Mouse (Mus musculus): ENCODE results near the gene Clec4a2. TPM values are rescaled to one million over a fixed set of nuclear protein-coding genes. Genes with fewer than 3 reads are reported as not detected.
"Not testable (repeated sequence)": the region's sequence is repeated elsewhere in the genome, so short reads cannot be mapped to it uniquely, and the experiment has no call there.

Clec4a2 gene
- total and polyA plus RNA-seq, 2 experiments: 0.39 to 1.5 TPM

DNA sequence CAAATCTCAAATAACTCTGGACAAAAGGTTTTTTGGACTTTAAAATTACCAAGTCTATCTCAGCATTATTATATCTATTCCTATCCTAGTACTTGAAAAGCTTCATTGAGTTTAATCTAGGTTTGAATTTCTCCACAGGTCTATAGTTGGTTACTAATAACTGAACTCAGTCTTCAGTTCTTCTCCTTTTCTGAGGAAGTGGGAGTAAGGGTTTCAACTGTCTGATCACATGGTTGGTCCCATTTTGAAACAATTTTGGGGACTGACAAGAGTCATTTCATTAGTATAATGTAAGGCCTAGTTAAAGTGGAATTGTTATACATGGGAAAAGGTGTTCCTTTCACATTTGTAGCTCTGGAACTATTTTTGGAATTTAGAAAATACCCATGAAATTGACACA, 64.8 kb downstream of the Clec4a2 start:
- Histone ChIP-seq H3K4me3 (ENCODE audit: insufficient read depth, low read depth, low read length) (no peak overlapping the region), H3K79me2 (ENCODE audit: control insufficient read depth, insufficient read depth, low read length) (no peaks in the 10 kb centered on the region), H3K4me1 (ENCODE audit: control insufficient read depth, insufficient read depth, low read length) (no peaks in the 10 kb centered on the region), H3K36me3 (ENCODE audit: control insufficient read depth, insufficient read depth, low read length) (no peaks in the 10 kb centered on the region), H3K9ac (ENCODE audit: low read depth, low read length) (no peak overlapping the region), H3K27me3 (ENCODE audit: control insufficient read depth, insufficient read depth, low read length) (no peaks in the 10 kb centered on the region), H3K27ac (replicated peaks; ENCODE audit: insufficient read depth, low read depth, low read length) (no peak overlapping the region)
- DNase-seq (ENCODE audit: extremely low read depth, low read depth, low spot score): peak; percentile 26
- TF ChIP-seq POLR2A (IDR thresholded peaks at IDR 0.05; ENCODE audit: extremely low read depth, insufficient read depth, low read length): no peak
- TF ChIP-seq CTCF (IDR thresholded peaks at IDR 0.05; ENCODE audit: low read depth, low read length): no peak

DNA sequence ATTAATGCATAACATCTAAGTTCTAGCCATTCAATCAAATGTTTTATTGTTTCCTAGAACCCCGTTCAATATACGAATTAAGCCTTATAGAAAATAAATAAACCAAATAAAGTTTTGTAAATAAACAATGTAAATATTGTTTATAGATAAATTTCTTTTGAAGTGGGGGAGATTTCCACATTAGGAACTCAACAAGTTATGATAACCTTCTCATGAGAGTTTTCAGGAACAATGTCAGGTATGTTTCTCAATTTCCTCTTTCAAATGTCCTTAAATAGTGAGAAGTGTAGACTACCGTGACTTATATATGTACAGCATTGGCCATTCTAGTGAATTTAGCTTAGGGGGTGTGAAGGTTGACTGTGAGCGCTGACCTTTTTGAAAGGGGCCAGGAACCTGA, 66.4 kb downstream of the Clec4a2 start, which contains the start of gene Clec4b2:
Clec4b2 (plus strand) TSS at position 301 of the 400 bp plus-strand sequence.
- Histone ChIP-seq H3K9ac (ENCODE audit: low read depth, low read length) (no peak within 1 kb of the TSS), H3K36me3 (ENCODE audit: control insufficient read depth, insufficient read depth, low read length) (no peaks in the 10 kb centered on the region), H3K4me3 (ENCODE audit: insufficient read depth, low read depth, low read length) (no peak within 1 kb of the TSS)

DNA sequence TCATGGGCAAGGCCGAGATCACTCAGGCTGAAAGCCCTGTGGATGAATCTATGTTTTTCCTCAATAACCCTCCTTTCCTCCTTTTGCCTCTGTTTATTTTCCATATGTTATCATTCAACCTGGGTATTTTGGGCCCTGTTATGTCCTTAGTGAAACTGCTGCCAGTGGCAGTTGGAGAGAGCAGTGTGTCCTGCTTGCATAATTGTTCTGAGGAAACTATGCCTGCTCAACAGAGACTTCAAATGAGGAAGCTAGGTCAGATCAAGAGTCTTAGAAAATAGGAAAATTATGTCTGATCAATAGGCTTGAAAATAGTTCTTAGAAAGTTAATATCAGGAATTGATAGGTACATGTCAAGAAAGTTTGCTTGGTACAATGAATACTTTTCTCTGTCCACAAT, 69.3 kb downstream of the Clec4a2 start:
- Histone ChIP-seq H3K27ac (replicated peaks; ENCODE audit: insufficient read depth, low read depth, low read length) (no peak overlapping the region), H3K4me1 (ENCODE audit: control insufficient read depth, insufficient read depth, low read length) (no peaks in the 10 kb centered on the region), H3K9ac (ENCODE audit: low read depth, low read length) (no peak overlapping the region), H3K79me2 (ENCODE audit: control insufficient read depth, insufficient read depth, low read length) (no peaks in the 10 kb centered on the region), H3K27me3 (ENCODE audit: control insufficient read depth, insufficient read depth, low read length) (no peaks in the 10 kb centered on the region), H3K36me3 (ENCODE audit: control insufficient read depth, insufficient read depth, low read length) (no peaks in the 10 kb centered on the region), H3K4me3 (ENCODE audit: insufficient read depth, low read depth, low read length) (no peak overlapping the region)
- no peak for DNase-seq (ENCODE audit: extremely low read depth, low read depth, low spot score)
- 73% methylated on average over 1 of the region's 1 CpGs for WGBS
- no peak for TF ChIP-seq CTCF (IDR thresholded peaks at IDR 0.05; ENCODE audit: low read depth, low read length)
- no peak for TF ChIP-seq POLR2A (IDR thresholded peaks at IDR 0.05; ENCODE audit: extremely low read depth, insufficient read depth, low read length)

More for the DNA sequence above, 66.4 kb downstream of the Clec4a2 start, which contains the start of gene Clec4b2:
- no peak within 1 kb of the TSS for H3K27ac ChIP-seq (replicated peaks; ENCODE audit: insufficient read depth, low read depth, low read length)
- no peaks in the 10 kb centered on the region for H3K4me1 ChIP-seq (ENCODE audit: control insufficient read depth, insufficient read depth, low read length)
- TF ChIP-seq POLR2A (IDR thresholded peaks at IDR 0.05; ENCODE audit: extremely low read depth, insufficient read depth, low read length) (no peak), CTCF (IDR thresholded peaks at IDR 0.05; ENCODE audit: low read depth, low read length) (no peak)
- WGBS: 84% methylated on average over 4 of the region's 4 CpGs
- no peaks in the 10 kb centered on the region for H3K79me2 ChIP-seq (ENCODE audit: control insufficient read depth, insufficient read depth, low read length)
- H3K27me3 ChIP-seq (ENCODE audit: control insufficient read depth, insufficient read depth, low read length): no peaks in the 10 kb centered on the region
- DNase-seq (ENCODE audit: extremely low read depth, low read depth, low spot score): no peak

DNA sequence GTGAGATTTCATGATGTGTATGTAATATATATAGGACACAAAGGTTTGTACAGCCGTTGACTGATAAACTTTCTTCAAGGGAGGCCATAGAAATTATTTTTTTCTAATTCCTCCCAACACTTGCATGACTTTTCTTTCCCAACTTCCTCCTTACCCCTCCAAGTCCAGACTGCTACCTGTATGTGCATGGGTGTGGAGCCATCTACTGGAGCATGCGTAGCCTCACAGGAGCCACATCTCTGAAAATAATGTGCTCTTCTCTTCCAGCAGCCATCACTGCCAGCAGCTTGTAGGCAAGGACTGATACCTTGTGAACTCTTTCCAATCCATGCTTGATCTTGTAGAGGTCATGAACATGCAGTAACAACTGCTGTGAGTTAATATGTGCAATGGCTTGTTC, 78.6 kb downstream of the Clec4a2 start:
- not testable (repeated sequence) for DNase-seq (ENCODE audit: extremely low read depth, low read depth, low spot score); H3K9ac ChIP-seq (ENCODE audit: low read depth, low read length); H3K27me3 ChIP-seq (ENCODE audit: control insufficient read depth, insufficient read depth, low read length); H3K79me2 ChIP-seq (ENCODE audit: control insufficient read depth, insufficient read depth, low read length); H3K36me3 ChIP-seq (ENCODE audit: control insufficient read depth, insufficient read depth, low read length); H3K4me1 ChIP-seq (ENCODE audit: control insufficient read depth, insufficient read depth, low read length); H3K27ac ChIP-seq (replicated peaks; ENCODE audit: insufficient read depth, low read depth, low read length); H3K4me3 ChIP-seq (ENCODE audit: insufficient read depth, low read depth, low read length)
- 64% methylated on average over 2 of the region's 2 CpGs for WGBS
- peak; percentile 16; the same call in 1 of the 2 replicates for TF ChIP-seq CTCF (IDR thresholded peaks at IDR 0.05; ENCODE audit: low read depth, low read length)

Other genes starting within 250 kb of the Clec4a2 start
- gene Necap1, start 232.0 kb upstream of the Clec4a2 start, total RNA-seq (2014; rRNA removed): 22.1 and 26.5 TPM in 2 replicates
- 18.8 and 19.4 TPM in 2 replicates for gene Necap1, start 232.0 kb upstream of the Clec4a2 start, polyA plus RNA-seq (2012; rRNA removed)
- gene Clec4a1, start 184.6 kb upstream of the Clec4a2 start, total RNA-seq (2014; rRNA removed): 1.7 and 1.8 TPM in 2 replicates
- gene Clec4a1, start 184.6 kb upstream of the Clec4a2 start, polyA plus RNA-seq (2012; rRNA removed): 0.52 and 1.1 TPM in 2 replicates
- 5.4 and 5.5 TPM in 2 replicates for gene Clec4a3, start 153.9 kb upstream of the Clec4a2 start, total RNA-seq (2014; rRNA removed)
- gene Clec4a3, start 153.9 kb upstream of the Clec4a2 start, polyA plus RNA-seq (2012; rRNA removed): 0.49 and 0.70 TPM in 2 replicates
- gene Clec4a4, start 116.1 kb upstream of the Clec4a2 start, total RNA-seq (2014; rRNA removed): not detected in 2 replicates
- not detected in 2 replicates for gene Clec4a4, start 116.1 kb upstream of the Clec4a2 start, polyA plus RNA-seq (2012; rRNA removed)
- 0.54 and 0.65 TPM in 2 replicates for gene Clec4b1, start 56.5 kb upstream of the Clec4a2 start, total RNA-seq (2014; rRNA removed)
- gene Clec4b1, start 56.5 kb upstream of the Clec4a2 start, polyA plus RNA-seq (2012; rRNA removed): 0.27 TPM in 1 of 2 replicates, not detected in the other
- gene Clec4b2, start 66.5 kb downstream of the Clec4a2 start, total RNA-seq (2014; rRNA removed): not detected in 2 replicates
- gene Clec4b2, start 66.5 kb downstream of the Clec4a2 start, polyA plus RNA-seq (2012; rRNA removed): not detected in 2 replicates
- gene Clec4n, start 123.4 kb downstream of the Clec4a2 start, total RNA-seq (2014; rRNA removed): 5.0 and 5.5 TPM in 2 replicates
- gene Clec4n, start 123.4 kb downstream of the Clec4a2 start, polyA plus RNA-seq (2012; rRNA removed): 0.40 and 2.0 TPM in 2 replicates
- 0.09 and 0.13 TPM in 2 replicates for gene Clec4d, start 155.7 kb downstream of the Clec4a2 start, total RNA-seq (2014; rRNA removed)
- 0.07 TPM in 1 of 2 replicates, not detected in the other for gene Clec4d, start 155.7 kb downstream of the Clec4a2 start, polyA plus RNA-seq (2012; rRNA removed)
- 0.09 TPM in 1 of 2 replicates, not detected in the other for gene Clec4e, start 183.4 kb downstream of the Clec4a2 start, total RNA-seq (2014; rRNA removed)
- gene Clec4e, start 183.4 kb downstream of the Clec4a2 start, polyA plus RNA-seq (2012; rRNA removed): not detected in 2 replicates
- gene Vmn2r19, start 201.9 kb downstream of the Clec4a2 start, total RNA-seq (2014; rRNA removed): not detected in 2 replicates
- not detected in 2 replicates for gene Vmn2r19, start 201.9 kb downstream of the Clec4a2 start, polyA plus RNA-seq (2012; rRNA removed)